Mouse (Mus musculus) liver, embryonic 15.5 days (tissue): ENCODE results near the gene Kcnab2. TPM values are rescaled to one million over a fixed set of nuclear protein-coding genes. Genes with fewer than 3 reads are reported as not detected.
A peak's percentile ranks its signal among the peaks of the same experiment; 100 is the strongest.

ENCODE experiments used
- ATAC-seq: fragments of 200-750 bp; cut with Nextera tagmentation; 2 replicates; pipeline ENCODE4 v1.8.0; 2017; ENCODE audit warnings: moderate number of reproducible peaks, mild to moderate bottlenecking, moderate library complexity; ENCODE audit not compliant: insufficient read depth
- H3K27ac ChIP-seq: fragments of 300-500 bp; sonication (generic); replicated peaks from 2 replicates; pipeline ENCODE4 v1.5.1; 2015; ENCODE audit warnings: mild to moderate bottlenecking, inconsistent platforms
- H3K27me3 ChIP-seq: fragments of 300-500 bp; sonication (generic); 2 replicates; pipeline ENCODE4 v1.6.1; 2015; ENCODE audit warnings: mild to moderate bottlenecking, inconsistent platforms
- H3K36me3 ChIP-seq: fragments of 300-500 bp; sonication (generic); replicated peaks from 2 replicates; pipeline ENCODE4 v1.6.1; 2015; ENCODE audit warnings: moderate library complexity, mild to moderate bottlenecking, inconsistent platforms
- H3K4me1 ChIP-seq: fragments of 300-500 bp; sonication (generic); replicated peaks from 2 replicates; pipeline ENCODE4 v1.6.1; 2015; ENCODE audit warnings: inconsistent platforms
- H3K4me2 ChIP-seq: fragments of 300-500 bp; sonication (generic); 2 replicates; pipeline ENCODE4 v1.6.1; 2015; ENCODE audit warnings: moderate library complexity, mild to moderate bottlenecking, inconsistent platforms
- H3K4me3 ChIP-seq: fragments of 300-500 bp; sonication (generic); replicated peaks from 2 replicates; pipeline ENCODE4 v1.5.1; 2015; ENCODE audit warnings: mild to moderate bottlenecking, inconsistent platforms
- H3K9ac ChIP-seq: fragments of 300-500 bp; sonication (generic); 2 replicates; pipeline ENCODE4 v1.6.1; 2015; ENCODE audit warnings: moderate library complexity, mild to moderate bottlenecking, inconsistent platforms
- H3K9me3 ChIP-seq: fragments of 300-500 bp; sonication (generic); replicated peaks from 2 replicates; pipeline ENCODE4 v1.6.1; 2016; ENCODE audit warnings: inconsistent platforms
- WGBS: fragments of 180-500 bp; shearing (Covaris S2); methylation state at CpG from one replicate; pipeline ENCODE4 v1.1.7; 2015; ENCODE audit warnings: mixed read lengths; ENCODE audit not compliant: insufficient replicate concordance; 5-methylcytosine and 5-hydroxymethylcytosine counted together
- polyA plus RNA-seq: library from polyadenylated mRNA; unstranded; fragments of >200 nt; fragmentation: Nextera tagmentation; extraction: Ambion mirVana; gene quantifications from 2 replicates; pipeline ENCODE4 v1.2.1, GENCODE M21; 2015

Gene Kcnab2
- 8.5 and 9.2 TPM in 2 replicates for polyA plus RNA-seq

- Histone ChIP-seq H3K4me1 (peaks cover 16% of the 10 kb centered on the region; the same call in 1 of the 2 replicates), H3K27ac (no peak within 1 kb of the TSS), H3K27me3 (peaks cover 48% of the 10 kb centered on the region), H3K4me2 (peak within 1 kb of the TSS; percentile 65), H3K36me3 (no peaks in the 10 kb centered on the region), H3K9ac (no peak within 1 kb of the TSS), H3K4me3 (peak within 1 kb of the TSS; percentile 61), H3K9me3 (no peaks in the 10 kb centered on the region)
- WGBS, result 1% methylated on average over 63 of the region's 63 CpGs
- ATAC-seq, result peak; percentile 87
Observed at GRCm38 (mm10) chr4:152477466-152478223, at the start of gene Kcnab2. Gene Kcnab2 (minus strand): TSS chr4:152477871.

GRCm38 (mm10) chr4:152520083-152520482, 42.4 kb upstream of the Kcnab2 start:
- Histone ChIP-seq H3K27ac (no peak overlapping the region), H3K9ac (no peak overlapping the region), H3K9me3 (peaks cover 5% of the 10 kb centered on the region; the same call in 1 of the 2 replicates), H3K4me3 (no peak overlapping the region), H3K4me1 (no peaks in the 10 kb centered on the region), H3K27me3 (no peaks in the 10 kb centered on the region), H3K36me3 (no peaks in the 10 kb centered on the region), H3K4me2 (no peak overlapping the region)
- WGBS, result 27% methylated on average over 6 of the region's 6 CpGs
- ATAC-seq, result no peak

GRCm38 (mm10) chr4:152519106-152519505, 41.4 kb upstream of the Kcnab2 start:
- Histone ChIP-seq H3K27me3 (no peaks in the 10 kb centered on the region), H3K9me3 (peaks cover 5% of the 10 kb centered on the region; the same call in 1 of the 2 replicates), H3K4me3 (no peak overlapping the region), H3K4me2 (no peak overlapping the region), H3K36me3 (no peaks in the 10 kb centered on the region), H3K4me1 (no peaks in the 10 kb centered on the region), H3K27ac (no peak overlapping the region), H3K9ac (no peak overlapping the region)
- ATAC-seq, result no peak
- 44% methylated on average over 10 of the region's 10 CpGs for WGBS

GRCm38 (mm10) chr4:152514884-152515283, 37.2 kb upstream of the Kcnab2 start:
- no peak for ATAC-seq
- Histone ChIP-seq H3K4me1 (no peaks in the 10 kb centered on the region), H3K27me3 (no peaks in the 10 kb centered on the region), H3K36me3 (no peaks in the 10 kb centered on the region), H3K27ac (no peak overlapping the region), H3K4me3 (no peak overlapping the region), H3K4me2 (no peak overlapping the region), H3K9me3 (no peaks in the 10 kb centered on the region), H3K9ac (no peak overlapping the region)
- WGBS, result 65% methylated on average over 7 of the region's 7 CpGs

- 65% methylated on average over 18 of the region's 18 CpGs for WGBS
- Histone ChIP-seq H3K27ac (no peak overlapping the region), H3K4me1 (no peaks in the 10 kb centered on the region), H3K36me3 (no peaks in the 10 kb centered on the region), H3K4me3 (no peak overlapping the region), H3K9ac (no peak overlapping the region), H3K27me3 (no peaks in the 10 kb centered on the region), H3K4me2 (no peak overlapping the region), H3K9me3 (peaks cover 6% of the 10 kb centered on the region; the same call in 1 of the 2 replicates)
- no peak for ATAC-seq
Observed at GRCm38 (mm10) chr4:152512221-152512925, 34.7 kb upstream of the Kcnab2 start.

- WGBS, result 48% methylated on average over 20 of the region's 20 CpGs
- H3K4me1 ChIP-seq, result no peaks in the 10 kb centered on the region
- H3K27me3 ChIP-seq, result no peaks in the 10 kb centered on the region
- H3K9ac ChIP-seq, result no peak overlapping the region
- no peaks in the 10 kb centered on the region for H3K9me3 ChIP-seq
- H3K4me3 ChIP-seq, result no peak overlapping the region
- H3K4me2 ChIP-seq, result no peak overlapping the region
- no peaks in the 10 kb centered on the region for H3K36me3 ChIP-seq
- H3K27ac ChIP-seq, result no peak overlapping the region
- no peak for ATAC-seq
Observed at GRCm38 (mm10) chr4:152494360-152494879, 16.7 kb upstream of the Kcnab2 start.

GRCm38 (mm10) chr4:152491250-152491899, 13.7 kb upstream of the Kcnab2 start:
- Histone ChIP-seq H3K27ac (no peak overlapping the region), H3K27me3 (no peaks in the 10 kb centered on the region), H3K36me3 (no peaks in the 10 kb centered on the region), H3K4me1 (no peaks in the 10 kb centered on the region), H3K9me3 (no peaks in the 10 kb centered on the region), H3K9ac (no peak overlapping the region), H3K4me2 (no peak overlapping the region), H3K4me3 (no peak overlapping the region)
- 19% methylated on average over 15 of the region's 15 CpGs for WGBS
- no peak for ATAC-seq

- H3K27me3 ChIP-seq, result no peaks in the 10 kb centered on the region
- H3K36me3 ChIP-seq, result no peaks in the 10 kb centered on the region
- no peaks in the 10 kb centered on the region for H3K4me1 ChIP-seq
- H3K27ac ChIP-seq, result no peak overlapping the region
- 72% methylated on average over 14 of the region's 14 CpGs for WGBS
- no peaks in the 10 kb centered on the region for H3K9me3 ChIP-seq
- H3K4me3 ChIP-seq, result no peak overlapping the region
- ATAC-seq, result no peak
- no peak overlapping the region for H3K9ac ChIP-seq
- H3K4me2 ChIP-seq, result no peak overlapping the region
Observed at GRCm38 (mm10) chr4:152490311-152490710, 12.6 kb upstream of the Kcnab2 start.

- Histone ChIP-seq H3K27me3 (no peaks in the 10 kb centered on the region), H3K9ac (no peak overlapping the region), H3K27ac (no peak overlapping the region), H3K4me2 (no peak overlapping the region), H3K9me3 (no peaks in the 10 kb centered on the region), H3K36me3 (no peaks in the 10 kb centered on the region), H3K4me1 (no peaks in the 10 kb centered on the region), H3K4me3 (no peak overlapping the region)
- no peak for ATAC-seq
- WGBS, result 60% methylated on average over 10 of the region's 10 CpGs
Observed at GRCm38 (mm10) chr4:152488046-152488445, 10.4 kb upstream of the Kcnab2 start.

GRCm38 (mm10) chr4:152480426-152480825, 2.8 kb upstream of the Kcnab2 start:
- peaks cover 16% of the 10 kb centered on the region; the same call in 1 of the 2 replicates for H3K4me1 ChIP-seq
- no peaks in the 10 kb centered on the region for H3K9me3 ChIP-seq
- no peak for ATAC-seq
- H3K27me3 ChIP-seq, result peaks cover 41% of the 10 kb centered on the region
- 30% methylated on average over 8 of the region's 8 CpGs for WGBS
- H3K36me3 ChIP-seq, result no peaks in the 10 kb centered on the region
- no peak overlapping the region for H3K4me3 ChIP-seq
- H3K4me2 ChIP-seq, result no peak overlapping the region
- H3K9ac ChIP-seq, result no peak overlapping the region
- no peak overlapping the region for H3K27ac ChIP-seq

GRCm38 (mm10) chr4:152478224-152478567, 525 bp upstream of the Kcnab2 start:
- ATAC-seq, result no peak
- Histone ChIP-seq H3K36me3 (no peaks in the 10 kb centered on the region), H3K27ac (no peak overlapping the region), H3K9me3 (no peaks in the 10 kb centered on the region), H3K4me2 (peak overlapping the region; percentile 65), H3K4me1 (peaks cover 16% of the 10 kb centered on the region; the same call in 1 of the 2 replicates), H3K27me3 (peaks cover 48% of the 10 kb centered on the region), H3K4me3 (peak overlapping the region; percentile 61), H3K9ac (no peak overlapping the region)
- 4% methylated on average over 13 of the region's 13 CpGs for WGBS
